In genomic region chr5:4770609-4771008, GRCm38 (mm10) we compare ENCODE assay signal across 16 mouse cellular contexts.
"Had no signal": no experiment of that assay in that cellular context is flagged by ENCODE, and none has a peak within 500 bp of the region (broad histone marks: within the 10 kb centered on the region; RNA-seq: fewer than 3 reads in every experiment).

No protein-coding gene starts in this region.

- H3K4me1 ChIP-seq: neural tube, embryonic 15.5 days; stomach, embryonic 15.5 days had no signal

- H3K4me2 ChIP-seq: neural tube, embryonic 13.5 days; neural tube, embryonic 15.5 days; stomach, embryonic 15.5 days had no signal

- H3K9me3 ChIP-seq: neural tube, embryonic 13.5 days; neural tube, embryonic 15.5 days; stomach, embryonic 15.5 days had no signal

- H3K27me3 ChIP-seq: neural tube, embryonic 13.5 days; stomach, embryonic 15.5 days had no signal

- H3K27ac ChIP-seq: neural tube, embryonic 13.5 days; neural tube, embryonic 15.5 days; stomach, embryonic 15.5 days; stomach, postnatal 0 days had no signal

- H3K4me3 ChIP-seq: neural tube, embryonic 13.5 days; neural tube, embryonic 15.5 days; stomach, embryonic 15.5 days had no signal

- DNase-seq: retina, postnatal 1 day; right cerebral cortex, adult 18-20 months; right cerebral cortex, postnatal 14 days; right cerebral cortex, postnatal 25 days; right cerebral cortex, postnatal 4 days; spleen, adult 18-20 months; thymus, adult 18-20 months; thymus, adult 2 months; thymus, postnatal 14 days; thymus, postnatal 25 days; thymus, postnatal 36 days; thymus, postnatal 4 days had no signal

- H3K9ac ChIP-seq: neural tube, embryonic 13.5 days; neural tube, embryonic 15.5 days; stomach, embryonic 15.5 days had no signal

- H3K36me3 ChIP-seq: neural tube, embryonic 13.5 days; neural tube, embryonic 15.5 days; stomach, embryonic 15.5 days had no signal
